9 mouse cellular contexts compared by ENCODE assay signal in genomic region chr3:84190513-84191061, GRCm38 (mm10). TPM values are rescaled to one million over a fixed set of nuclear protein-coding genes. Genes with fewer than 3 reads are reported as not detected.
DNase-seq lines count a peak whose midpoint lies in the region; ATAC-seq lines count a peak whose summit lies in the region.
"Had no signal": no experiment of that assay in that cellular context is flagged by ENCODE, and none has a peak within 500 bp of the region (broad histone marks: within the 10 kb centered on the region; RNA-seq: fewer than 3 reads in every experiment).

No protein-coding gene starts in this region.

- DNase-seq in spleen, adult 18-20 months: peak; percentile 7 to 13
- no peak for DNase-seq in spleen, adult 12 weeks (ENCODE audit: low spot score)
- peak; percentile 28 for DNase-seq in lung, postnatal 14 days
- DNase-seq in spleen, postnatal 36 days (ENCODE audit: low spot score in 2 of 2): peak; percentile 29 to 30
- DNase-seq in cerebellum, postnatal 4 days (ENCODE audit: low spot score in 2 of 2): no peak
- DNase-seq in urinary bladder, postnatal 10 days (ENCODE audit: low spot score): no peak

- H3K27ac ChIP-seq in embryonic facial prominence, embryonic 15.5 days (replicated peaks): peak overlapping the region; percentile 67
- no peak overlapping the region for H3K27ac ChIP-seq in hindbrain, embryonic 16.5 days (ENCODE audit: low read depth, low read length)

- no peak overlapping the region for H3K9ac ChIP-seq in embryonic facial prominence, embryonic 15.5 days
- H3K9ac ChIP-seq in hindbrain, embryonic 16.5 days (ENCODE audit: low read depth, low read length): no peak overlapping the region

- H3K4me1 ChIP-seq in embryonic facial prominence, embryonic 15.5 days: 0 out of 2 replicates have a peak, but pooled peaks cover 5% of the 10 kb centered on the region
- H3K4me1 ChIP-seq in hindbrain, embryonic 16.5 days (ENCODE audit: control insufficient read depth, insufficient read depth, low read depth, low read length): peaks cover 4% of the 10 kb centered on the region; the same call in 1 of the 2 replicates

- ATAC-seq in embryonic facial prominence, embryonic 15.5 days (ENCODE audit: insufficient number of reproducible peaks, low FRiP score, low TSS enrichment, low read depth): 0 out of 2 replicates have a peak, but pooled peaks have one; percentile 41
- peak; percentile 48 for ATAC-seq in hindbrain, embryonic 16.5 days

- WGBS in embryonic facial prominence, embryonic 15.5 days: 20% methylated on average over 41 of the region's 41 CpGs
- 19% methylated on average over 41 of the region's 41 CpGs for WGBS in hindbrain, embryonic 16.5 days

- H3K27me3 ChIP-seq in embryonic facial prominence, embryonic 15.5 days: no peaks in the 10 kb centered on the region
- no peaks in the 10 kb centered on the region for H3K27me3 ChIP-seq in hindbrain, embryonic 16.5 days (replicated peaks; ENCODE audit: control insufficient read depth, insufficient read depth, low read length)

- H3K9me3 ChIP-seq in embryonic facial prominence, embryonic 15.5 days (replicated peaks): no peaks in the 10 kb centered on the region
- no peaks in the 10 kb centered on the region for H3K9me3 ChIP-seq in hindbrain, embryonic 16.5 days (ENCODE audit: control insufficient read depth, low read length)

- H3K36me3 ChIP-seq in embryonic facial prominence, embryonic 15.5 days: peaks cover 5% of the 10 kb centered on the region; the same call in 1 of the 2 replicates
- H3K36me3 ChIP-seq in hindbrain, embryonic 16.5 days (ENCODE audit: control insufficient read depth, insufficient read depth, low read length): peaks cover 12% of the 10 kb centered on the region

- H3K4me3 ChIP-seq in embryonic facial prominence, embryonic 15.5 days (replicated peaks): peak overlapping the region; percentile 27
- H3K4me3 ChIP-seq in hindbrain, embryonic 16.5 days (ENCODE audit: low read length): no peak overlapping the region
- H3K4me3 ChIP-seq: myocyte had no signal

- H3K4me2 ChIP-seq in embryonic facial prominence, embryonic 15.5 days (replicated peaks): peak overlapping the region; percentile 36
- peak overlapping the region; percentile 17; the same call in 1 of the 2 replicates for H3K4me2 ChIP-seq in hindbrain, embryonic 16.5 days (ENCODE audit: low read length)

RNA-seq across cellular contexts. Expression of gene Gm6525, which starts 16.7 kb away (rescaled TPM):
- 1.6 and 1.7 TPM in 2 replicates for polyA plus RNA-seq in embryonic facial prominence, embryonic 15.5 days (2015; fragmentation: Nextera tagmentation; extraction: Ambion mirVana)
- 1.6 and 1.8 TPM in 2 replicates for polyA plus RNA-seq in hindbrain, embryonic 16.5 days (2015; fragmentation: Nextera tagmentation; extraction: Ambion mirVana)

RNA-seq across cellular contexts. Expression of gene Mnd1, which starts 35.0 kb away (rescaled TPM):
- polyA plus RNA-seq in embryonic facial prominence, embryonic 15.5 days (2015; fragmentation: Nextera tagmentation; extraction: Ambion mirVana): 13.1 and 13.2 TPM in 2 replicates
- polyA plus RNA-seq in hindbrain, embryonic 16.5 days (2015; fragmentation: Nextera tagmentation; extraction: Ambion mirVana): 2.0 and 2.9 TPM in 2 replicates

Comparison
In these comparisons a context has a peak if more than half of its experiments do, and no peak if none do; other contexts are left out.
1. DNase-seq: peak in spleen, adult 18-20 months (2 of 2), lung, postnatal 14 days (single experiment) and spleen, postnatal 36 days (2 of 2); none in spleen, adult 12 weeks (single experiment), cerebellum, postnatal 4 days (0 of 2) and urinary bladder, postnatal 10 days (single experiment).